Mouse (Mus musculus) liver, embryonic 12.5 days (tissue): ENCODE results near the gene Dennd1a. TPM values are rescaled to one million over a fixed set of nuclear protein-coding genes. Genes with fewer than 3 reads are reported as not detected.

Source experiments
- ATAC-seq: fragments of 200-750 bp; cut with Nextera tagmentation; 2 replicates; pipeline ENCODE4 v1.8.0; 2017; ENCODE audit warnings: moderate number of reproducible peaks, mild to moderate bottlenecking, moderate library complexity
- H3K27ac ChIP-seq: fragments of 300-500 bp; sonication (generic); 2 replicates; pipeline ENCODE4 v1.5.1; 2016; ENCODE audit warnings: mild to moderate bottlenecking
- H3K27me3 ChIP-seq: fragments of 300-500 bp; sonication (generic); replicated peaks from 2 replicates; pipeline ENCODE4 v1.6.1; 2016; ENCODE audit warnings: mild to moderate bottlenecking, moderate library complexity
- H3K36me3 ChIP-seq: fragments of 300-500 bp; sonication (generic); 2 replicates; pipeline ENCODE4 v1.6.1; 2016; ENCODE audit warnings: mild to moderate bottlenecking, moderate library complexity
- H3K4me1 ChIP-seq: fragments of 300-500 bp; sonication (generic); 2 replicates; pipeline ENCODE4 v1.6.1; 2016
- H3K4me2 ChIP-seq: fragments of 300-500 bp; sonication (generic); 2 replicates; pipeline ENCODE4 v1.6.1; 2016; ENCODE audit warnings: mild to moderate bottlenecking, moderate library complexity
- H3K4me3 ChIP-seq: fragments of 300-500 bp; sonication (generic); 2 replicates; pipeline ENCODE4 v1.5.1; 2016; ENCODE audit warnings: mild to moderate bottlenecking, moderate library complexity
- H3K9ac ChIP-seq: fragments of 300-500 bp; sonication (generic); 2 replicates; pipeline ENCODE4 v1.6.1; 2016; ENCODE audit warnings: mild to moderate bottlenecking, moderate library complexity
- H3K9me3 ChIP-seq: fragments of 300-500 bp; sonication (generic); replicated peaks from 2 replicates; pipeline ENCODE4 v1.6.1; 2016; ENCODE audit warnings: mild to moderate bottlenecking, moderate library complexity
- WGBS: fragments of 180-500 bp; shearing (Covaris S2); methylation state at CpG from one replicate; pipeline ENCODE4 v1.1.7; 2016; ENCODE audit not compliant: insufficient replicate concordance; 5-methylcytosine and 5-hydroxymethylcytosine counted together
- polyA plus RNA-seq: library from polyadenylated mRNA; unstranded; fragments of >200 nt; fragmentation: Nextera tagmentation; extraction: Ambion mirVana; gene quantifications from 2 replicates; pipeline ENCODE4 v1.2.1, GENCODE M21; 2016

The Dennd1a gene
- polyA plus RNA-seq, 1 experiment from 2014 or later = 13.3 TPM

GRCm38 (mm10) chr2:37812401-37812800 lies 474.8 kb downstream of the Dennd1a start:
- no peaks in the 10 kb centered on the region for H3K4me1 ChIP-seq
- H3K4me2 ChIP-seq = no peak overlapping the region
- ATAC-seq = no peak
- H3K4me3 ChIP-seq = no peak overlapping the region
- no peaks in the 10 kb centered on the region for H3K9me3 ChIP-seq
- H3K36me3 ChIP-seq = peaks cover 19% of the 10 kb centered on the region
- H3K9ac ChIP-seq = no peak overlapping the region
- 79% methylated on average over 5 of the region's 5 CpGs for WGBS
- H3K27ac ChIP-seq = no peak overlapping the region
- no peaks in the 10 kb centered on the region for H3K27me3 ChIP-seq

GRCm38 (mm10) chr2:37811682-37812081 lies 475.5 kb downstream of the Dennd1a start:
- H3K9ac ChIP-seq = no peak overlapping the region
- WGBS = 74% methylated on average over 2 of the region's 2 CpGs
- H3K36me3 ChIP-seq = peaks cover 17% of the 10 kb centered on the region
- H3K27ac ChIP-seq = no peak overlapping the region
- H3K27me3 ChIP-seq = no peaks in the 10 kb centered on the region
- H3K4me1 ChIP-seq = no peaks in the 10 kb centered on the region
- H3K9me3 ChIP-seq = no peaks in the 10 kb centered on the region
- no peak for ATAC-seq
- no peak overlapping the region for H3K4me3 ChIP-seq
- H3K4me2 ChIP-seq = no peak overlapping the region

- WGBS = 49% methylated on average over 4 of the region's 4 CpGs
- Histone ChIP-seq H3K9me3 (no peaks in the 10 kb centered on the region), H3K4me3 (no peak overlapping the region), H3K4me1 (peaks cover 10% of the 10 kb centered on the region), H3K4me2 (no peak overlapping the region), H3K27ac (no peak overlapping the region), H3K9ac (no peak overlapping the region), H3K36me3 (peaks cover 20% of the 10 kb centered on the region), H3K27me3 (no peaks in the 10 kb centered on the region)
- peak; percentile 57; the same call in 1 of the 2 replicates for ATAC-seq
These were observed 484.5 kb downstream of the Dennd1a start for GRCm38 (mm10) chr2:37802610-37803212.

GRCm38 (mm10) chr2:37801687-37802086 lies 485.5 kb downstream of the Dennd1a start:
- ATAC-seq = peak; percentile 54; the same call in 1 of the 2 replicates
- Histone ChIP-seq H3K27me3 (peaks cover under 1% of the 10 kb centered on the region; the same call in 1 of the 2 replicates), H3K9ac (no peak overlapping the region), H3K4me2 (no peak overlapping the region), H3K4me1 (peaks cover 10% of the 10 kb centered on the region), H3K9me3 (no peaks in the 10 kb centered on the region), H3K36me3 (peaks cover 20% of the 10 kb centered on the region), H3K4me3 (no peak overlapping the region), H3K27ac (no peak overlapping the region)
- WGBS = 64% methylated on average over 4 of the region's 4 CpGs

GRCm38 (mm10) chr2:37799137-37799536 lies 488.1 kb downstream of the Dennd1a start:
- H3K4me3 ChIP-seq = no peak overlapping the region
- H3K9me3 ChIP-seq = no peaks in the 10 kb centered on the region
- H3K4me2 ChIP-seq = no peak overlapping the region
- H3K27ac ChIP-seq = no peak overlapping the region
- H3K36me3 ChIP-seq = peaks cover 12% of the 10 kb centered on the region
- no peak for ATAC-seq
- H3K9ac ChIP-seq = no peak overlapping the region
- H3K4me1 ChIP-seq = peaks cover 10% of the 10 kb centered on the region
- 75% methylated on average over 6 of the region's 6 CpGs for WGBS
- peaks cover 25% of the 10 kb centered on the region for H3K27me3 ChIP-seq

GRCm38 (mm10) chr2:37797046-37797445 lies 490.1 kb downstream of the Dennd1a start:
- H3K36me3 ChIP-seq = peaks cover 8% of the 10 kb centered on the region
- H3K27ac ChIP-seq = no peak overlapping the region
- no peak for ATAC-seq
- H3K9me3 ChIP-seq = no peaks in the 10 kb centered on the region
- H3K4me3 ChIP-seq = no peak overlapping the region
- 66% methylated on average over 4 of the region's 4 CpGs for WGBS
- H3K4me1 ChIP-seq = peaks cover 6% of the 10 kb centered on the region
- H3K4me2 ChIP-seq = no peak overlapping the region
- H3K27me3 ChIP-seq = peaks cover 46% of the 10 kb centered on the region
- H3K9ac ChIP-seq = no peak overlapping the region

- Histone ChIP-seq H3K27ac (no peak overlapping the region), H3K4me2 (no peak overlapping the region), H3K4me1 (no peaks in the 10 kb centered on the region), H3K27me3 (peaks cover 56% of the 10 kb centered on the region), H3K9me3 (no peaks in the 10 kb centered on the region), H3K36me3 (peaks cover 7% of the 10 kb centered on the region), H3K9ac (no peak overlapping the region), H3K4me3 (no peak overlapping the region)
- WGBS = 32% methylated on average over 1 of the region's 1 CpGs
- no peak for ATAC-seq
These were observed 491.2 kb downstream of the Dennd1a start for GRCm38 (mm10) chr2:37796021-37796420.

GRCm38 (mm10) chr2:37791340-37791739 lies 495.9 kb downstream of the Dennd1a start:
- H3K36me3 ChIP-seq = no peaks in the 10 kb centered on the region
- H3K27ac ChIP-seq = no peak overlapping the region
- no peak overlapping the region for H3K9ac ChIP-seq
- no peak overlapping the region for H3K4me2 ChIP-seq
- no peaks in the 10 kb centered on the region for H3K9me3 ChIP-seq
- no peak overlapping the region for H3K4me3 ChIP-seq
- no peak for ATAC-seq
- H3K4me1 ChIP-seq = peaks cover 6% of the 10 kb centered on the region; the same call in 1 of the 2 replicates
- peaks cover 97% of the 10 kb centered on the region for H3K27me3 ChIP-seq
- 72% methylated on average over 4 of the region's 4 CpGs for WGBS

GRCm38 (mm10) chr2:37790738-37791137 lies 496.5 kb downstream of the Dennd1a start:
- Histone ChIP-seq H3K4me1 (peaks cover 8% of the 10 kb centered on the region; the same call in 1 of the 2 replicates), H3K27ac (no peak overlapping the region), H3K4me3 (no peak overlapping the region), H3K36me3 (no peaks in the 10 kb centered on the region), H3K4me2 (no peak overlapping the region), H3K9me3 (no peaks in the 10 kb centered on the region), H3K9ac (no peak overlapping the region), H3K27me3 (peaks cover 98% of the 10 kb centered on the region)
- no peak for ATAC-seq
- WGBS = 80% methylated on average over 14 of the region's 14 CpGs

- Histone ChIP-seq H3K27ac (no peak overlapping the region), H3K9ac (no peak overlapping the region), H3K36me3 (no peaks in the 10 kb centered on the region), H3K4me3 (no peak overlapping the region), H3K4me1 (peaks cover 8% of the 10 kb centered on the region; the same call in 1 of the 2 replicates), H3K4me2 (no peak overlapping the region), H3K27me3 (peaks cover 94% of the 10 kb centered on the region), H3K9me3 (no peaks in the 10 kb centered on the region)
- WGBS = 69% methylated on average over 10 of the region's 10 CpGs
- no peak for ATAC-seq
These were observed 497.2 kb downstream of the Dennd1a start for GRCm38 (mm10) chr2:37789995-37790394.

- H3K4me2 ChIP-seq = no peak overlapping the region
- H3K9me3 ChIP-seq = no peaks in the 10 kb centered on the region
- WGBS = 64% methylated on average over 5 of the region's 5 CpGs
- peaks cover 93% of the 10 kb centered on the region for H3K27me3 ChIP-seq
- H3K36me3 ChIP-seq = no peaks in the 10 kb centered on the region
- no peak overlapping the region for H3K4me3 ChIP-seq
- H3K27ac ChIP-seq = no peak overlapping the region
- no peak overlapping the region for H3K9ac ChIP-seq
- peaks cover 8% of the 10 kb centered on the region; the same call in 1 of the 2 replicates for H3K4me1 ChIP-seq
- ATAC-seq = no peak
These were observed 498.2 kb downstream of the Dennd1a start for GRCm38 (mm10) chr2:37789029-37789428.

- Histone ChIP-seq H3K4me2 (no peak overlapping the region), H3K9ac (no peak overlapping the region), H3K4me3 (no peak overlapping the region), H3K4me1 (peaks cover 8% of the 10 kb centered on the region; the same call in 1 of the 2 replicates), H3K27me3 (peaks cover 88% of the 10 kb centered on the region), H3K9me3 (no peaks in the 10 kb centered on the region), H3K36me3 (no peaks in the 10 kb centered on the region), H3K27ac (no peak overlapping the region)
- no peak for ATAC-seq
- WGBS = 48% methylated on average over 7 of the region's 7 CpGs
These were observed 498.8 kb downstream of the Dennd1a start for GRCm38 (mm10) chr2:37788176-37788962.
